Mouse (Mus musculus): ENCODE measurements around the gene Fign. TPM values are rescaled to one million over a fixed set of nuclear protein-coding genes. Genes with fewer than 3 reads are reported as not detected.

Fign gene
- total RNA-seq, 2 experiments from 2014 or later = 12.3 to 14.7 TPM

- intact Hi-C loops (cut with DNase I) = no loop called here
- no peak for DNase-seq (ENCODE audit: low spot score)
Measured at GRCm38 (mm10) chr2:64069950-64070695, 27.7 kb downstream of the Fign start.

GRCm38 (mm10) chr2:64065511-64065910 is 32.3 kb downstream of the Fign start:
- DNase-seq (ENCODE audit: low spot score) = no peak
- intact Hi-C loops (cut with DNase I) = no loop called here

GRCm38 (mm10) chr2:64059477-64059876 is 38.4 kb downstream of the Fign start:
- no peak for DNase-seq (ENCODE audit: low spot score)
- intact Hi-C loops (cut with DNase I) = no loop called here

GRCm38 (mm10) chr2:64048142-64048541 is 49.7 kb downstream of the Fign start:
- intact Hi-C loops (cut with DNase I) = no loop called here
- DNase-seq (ENCODE audit: low spot score) = no peak

GRCm38 (mm10) chr2:64043099-64043498 is 54.7 kb downstream of the Fign start:
- DNase-seq (ENCODE audit: low spot score) = peak; percentile 39
- intact Hi-C loops (cut with DNase I) = no loop called here

DNA sequence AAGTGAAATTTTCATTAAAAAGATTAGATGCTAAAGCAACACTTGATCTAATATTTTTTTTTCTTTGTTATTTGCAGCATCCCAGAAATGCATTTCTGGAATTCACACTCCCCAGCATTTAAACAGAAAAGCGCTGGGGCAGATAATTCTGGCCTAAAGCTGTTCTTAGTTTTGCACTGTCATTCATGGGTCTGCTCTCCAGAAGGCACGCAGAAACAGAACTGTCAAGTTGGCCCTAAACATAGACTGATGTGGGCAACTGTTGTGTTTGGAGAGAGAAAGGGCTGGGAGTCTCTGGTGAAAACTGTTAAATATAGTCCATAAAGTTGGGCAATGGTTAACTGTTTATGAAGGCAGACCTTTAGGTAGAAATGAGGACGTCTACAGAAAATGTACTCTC is 62.4 kb downstream of the Fign start:
- DNase-seq (ENCODE audit: low spot score) = no peak
- intact Hi-C loops (cut with DNase I) = no loop called here

GRCm38 (mm10) chr2:64033871-64034270 is 64.0 kb downstream of the Fign start:
- no peak for DNase-seq (ENCODE audit: low spot score)
- intact Hi-C loops (cut with DNase I) = no loop called here

GRCm38 (mm10) chr2:64025961-64026360 is 71.9 kb downstream of the Fign start:
- intact Hi-C loops (cut with DNase I) = no loop called here
- DNase-seq (ENCODE audit: low spot score) = no peak

- intact Hi-C loops (cut with DNase I) = no loop called here
- no peak for DNase-seq (ENCODE audit: low spot score)
Measured at GRCm38 (mm10) chr2:63994304-63995023, 103.4 kb downstream of the Fign start.

- intact Hi-C loops (cut with DNase I) = no loop called here
- DNase-seq (ENCODE audit: low spot score) = no peak
Measured at GRCm38 (mm10) chr2:63985426-63985825, 112.4 kb downstream of the Fign start.

DNA sequence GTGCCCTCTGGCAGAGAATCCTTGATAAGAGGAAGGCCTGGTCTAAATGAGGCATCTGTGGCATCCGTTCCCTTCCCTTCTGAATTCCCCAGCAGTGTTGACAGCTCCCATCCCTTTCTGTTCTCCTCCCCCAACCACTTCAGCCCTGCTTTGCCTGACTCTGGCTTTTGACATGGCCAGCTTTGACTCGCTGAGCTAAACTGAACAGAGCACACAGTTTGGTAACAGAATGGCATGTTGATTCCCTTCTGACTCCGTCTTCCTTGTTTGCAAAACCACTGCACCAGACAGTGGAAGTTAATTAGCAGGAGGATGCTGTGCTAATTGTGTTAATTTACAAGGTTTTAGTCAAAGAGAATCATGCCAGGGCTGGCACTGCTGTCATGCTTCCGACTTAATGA is 115.5 kb downstream of the Fign start:
- intact Hi-C loops (cut with DNase I) = loop anchor here (5.0 kb wide), 1 partner anchor 115 kb away; the partner anchor contains the start of gene Fign

GRCm38 (mm10) chr2:63981449-63981848 is 116.4 kb downstream of the Fign start:
- intact Hi-C loops (cut with DNase I) = loop anchor here (5.0 kb wide), 1 partner anchor 116 kb away; the partner anchor contains the start of gene Fign
- DNase-seq (ENCODE audit: low spot score) = no peak

More for the DNA sequence above, 115.5 kb downstream of the Fign start:
- DNase-seq (ENCODE audit: low spot score) = peak; percentile 6

- intact Hi-C loops (cut with DNase I) = no loop called here
- DNase-seq (ENCODE audit: low spot score) = no peak
Measured at GRCm38 (mm10) chr2:63969633-63970032, 128.2 kb downstream of the Fign start.

DNA sequence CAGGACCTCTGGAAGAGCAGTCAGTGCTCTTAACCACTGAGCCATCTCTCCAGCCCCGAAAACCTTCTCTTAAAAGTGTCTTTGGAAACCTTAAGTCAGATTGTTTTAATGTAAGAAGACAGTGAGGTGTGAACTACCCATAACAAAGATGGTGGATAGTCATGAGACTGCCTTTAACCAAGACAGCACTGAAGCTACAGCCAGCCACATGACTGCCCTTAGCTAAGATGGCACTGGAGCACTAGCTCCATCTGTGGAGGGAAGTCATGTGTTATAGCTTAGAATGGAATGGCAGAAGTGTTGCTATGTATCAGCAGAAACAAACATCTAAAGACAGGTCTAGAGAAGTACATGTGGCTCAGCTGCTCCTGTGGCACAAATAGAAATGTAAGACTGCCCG is 166.8 kb downstream of the Fign start:
- intact Hi-C loops (cut with DNase I) = no loop called here
- DNase-seq (ENCODE audit: low spot score) = no peak

DNA sequence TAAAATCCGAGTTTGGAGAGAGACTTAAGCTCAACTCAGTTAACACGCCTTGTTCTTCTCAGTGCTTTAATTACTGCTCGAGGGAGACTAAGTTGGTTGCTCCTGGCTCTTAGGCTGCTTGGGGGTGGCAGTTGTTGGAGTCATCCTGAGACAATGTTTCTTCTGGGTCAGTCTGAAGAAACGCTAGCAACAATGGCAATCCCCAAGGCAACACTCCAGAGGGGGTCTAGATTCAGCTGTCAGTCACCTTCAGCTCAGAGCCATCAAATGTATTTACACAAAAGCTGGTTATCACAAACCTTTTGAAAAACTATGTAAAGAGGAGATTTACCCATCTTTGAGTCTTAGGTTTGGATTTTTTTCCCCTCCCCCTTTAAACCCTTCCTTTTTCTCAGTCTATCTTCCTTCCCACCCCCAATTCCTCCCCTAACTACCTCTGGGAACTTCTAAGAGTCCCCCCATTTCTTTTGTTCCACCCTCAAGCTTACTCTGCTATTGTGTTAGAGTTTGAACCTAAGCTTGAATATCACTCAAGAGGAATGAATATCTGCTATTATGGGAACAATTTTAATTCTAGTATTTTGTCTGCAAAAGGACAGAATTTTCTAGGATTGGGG is 171.2 kb downstream of the Fign start:
- intact Hi-C loops (cut with DNase I) = loop anchor here (5.0 kb wide), 1 partner anchor 531 kb away; no protein-coding TSS in a partner anchor
- no peak for DNase-seq (ENCODE audit: low spot score)

DNA sequence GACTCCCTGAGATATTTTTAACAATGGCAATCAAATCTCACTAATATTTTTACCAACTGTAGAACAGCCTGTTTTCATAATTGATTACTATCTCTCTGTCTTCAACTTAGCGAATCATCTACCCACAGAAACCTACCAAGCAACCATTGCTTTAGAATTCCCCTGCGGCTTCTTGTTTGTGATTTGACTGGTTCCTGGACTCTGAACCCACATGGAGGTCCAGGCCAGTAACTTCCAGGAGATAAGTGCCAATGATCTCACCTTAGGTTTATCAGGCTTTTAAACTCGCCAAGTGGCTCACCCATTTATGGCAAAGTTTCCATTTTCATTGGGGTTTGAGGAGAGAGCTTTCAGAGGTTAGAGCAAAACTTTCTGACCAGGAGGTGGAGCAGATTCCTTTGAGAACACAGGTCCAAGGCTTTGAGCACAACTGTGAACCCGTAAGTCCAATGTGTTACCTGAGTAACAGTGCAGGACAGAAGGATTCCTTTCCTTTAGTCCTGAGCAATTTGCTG is 172.1 kb downstream of the Fign start:
- intact Hi-C loops (cut with DNase I) = loop anchor here (5.0 kb wide), 1 partner anchor 532 kb away; no protein-coding TSS in a partner anchor
- no peak for DNase-seq (ENCODE audit: low spot score)
